Mouse (Mus musculus): ENCODE results near the gene Slc45a3. TPM values are rescaled to one million over a fixed set of nuclear protein-coding genes. Genes with fewer than 3 reads are reported as not detected.

Slc45a3 gene
- polyA plus RNA-seq, 1 experiment from 2014 or later: 11.1 TPM

- no peak for ATAC-seq (ENCODE audit: low FRiP score, low read depth)
- peaks cover 11% of the 10 kb centered on the region for H3K4me1 ChIP-seq
- no peaks in the 10 kb centered on the region for H3K27me3 ChIP-seq (replicated peaks)
- no peak overlapping the region for H3K27ac ChIP-seq
- H3K9ac ChIP-seq: no peak overlapping the region
- no peak overlapping the region for H3K4me2 ChIP-seq (replicated peaks)
- H3K36me3 ChIP-seq: no peaks in the 10 kb centered on the region
- WGBS: 88% methylated on average over 11 of the region's 11 CpGs
- no peak overlapping the region for H3K4me3 ChIP-seq
- H3K9me3 ChIP-seq: no peaks in the 10 kb centered on the region
Measured at GRCm38 (mm10) chr1:131946462-131947215, 16.1 kb upstream of the Slc45a3 start.

GRCm38 (mm10) chr1:131947997-131948525 is 14.7 kb upstream of the Slc45a3 start:
- Histone ChIP-seq H3K27ac (no peak overlapping the region), H3K9ac (no peak overlapping the region), H3K4me1 (peaks cover 6% of the 10 kb centered on the region), H3K4me3 (no peak overlapping the region), H3K36me3 (no peaks in the 10 kb centered on the region), H3K4me2 (replicated peaks) (no peak overlapping the region), H3K9me3 (no peaks in the 10 kb centered on the region), H3K27me3 (replicated peaks) (no peaks in the 10 kb centered on the region)
- 41% methylated on average over 1 of the region's 1 CpGs for WGBS
- ATAC-seq (ENCODE audit: low FRiP score, low read depth): no peak

- peaks cover 5% of the 10 kb centered on the region; the same call in 1 of the 2 replicates for H3K4me1 ChIP-seq
- H3K4me3 ChIP-seq: no peak overlapping the region
- H3K9ac ChIP-seq: no peak overlapping the region
- 88% methylated on average over 12 of the region's 12 CpGs for WGBS
- no peaks in the 10 kb centered on the region for H3K9me3 ChIP-seq
- H3K4me2 ChIP-seq (replicated peaks): no peak overlapping the region
- H3K36me3 ChIP-seq: no peaks in the 10 kb centered on the region
- no peaks in the 10 kb centered on the region for H3K27me3 ChIP-seq (replicated peaks)
- no peak overlapping the region for H3K27ac ChIP-seq
- no peak for ATAC-seq (ENCODE audit: low FRiP score, low read depth)
Measured at GRCm38 (mm10) chr1:131954242-131954865, 8.4 kb upstream of the Slc45a3 start.

GRCm38 (mm10) chr1:131955131-131955757 is 7.5 kb upstream of the Slc45a3 start:
- no peak for ATAC-seq (ENCODE audit: low FRiP score, low read depth)
- Histone ChIP-seq H3K36me3 (no peaks in the 10 kb centered on the region), H3K27ac (no peak overlapping the region; the same call in 1 of the 2 replicates), H3K4me2 (replicated peaks) (no peak overlapping the region), H3K9me3 (no peaks in the 10 kb centered on the region), H3K4me1 (peaks cover 5% of the 10 kb centered on the region; the same call in 1 of the 2 replicates), H3K9ac (no peak overlapping the region), H3K27me3 (replicated peaks) (0 out of 2 replicates have a peak, but pooled peaks cover under 1% of the 10 kb centered on the region), H3K4me3 (no peak overlapping the region)
- WGBS: 28% methylated on average over 3 of the region's 3 CpGs

- no peaks in the 10 kb centered on the region for H3K9me3 ChIP-seq
- WGBS: 76% methylated on average over 5 of the region's 5 CpGs
- ATAC-seq (ENCODE audit: low FRiP score, low read depth): no peak
- H3K27ac ChIP-seq: no peak overlapping the region
- peaks cover 9% of the 10 kb centered on the region; the same call in 1 of the 2 replicates for H3K27me3 ChIP-seq (replicated peaks)
- H3K4me1 ChIP-seq: peaks cover 5% of the 10 kb centered on the region
- H3K9ac ChIP-seq: no peak overlapping the region
- no peaks in the 10 kb centered on the region for H3K36me3 ChIP-seq
- no peak overlapping the region for H3K4me2 ChIP-seq (replicated peaks)
- H3K4me3 ChIP-seq: no peak overlapping the region
Measured at GRCm38 (mm10) chr1:131957416-131957815, 5.4 kb upstream of the Slc45a3 start.

- no peaks in the 10 kb centered on the region for H3K36me3 ChIP-seq
- no peaks in the 10 kb centered on the region for H3K9me3 ChIP-seq
- peaks cover 23% of the 10 kb centered on the region for H3K4me1 ChIP-seq
- H3K27ac ChIP-seq: no peak overlapping the region
- no peak overlapping the region for H3K4me2 ChIP-seq (replicated peaks)
- no peak for ATAC-seq (ENCODE audit: low FRiP score, low read depth)
- 56% methylated on average over 2 of the region's 2 CpGs for WGBS
- no peak overlapping the region for H3K4me3 ChIP-seq
- H3K27me3 ChIP-seq (replicated peaks): peaks cover 22% of the 10 kb centered on the region
- H3K9ac ChIP-seq: no peak overlapping the region
Measured at GRCm38 (mm10) chr1:131961004-131961403, 1.8 kb upstream of the Slc45a3 start.

GRCm38 (mm10) chr1:131963085-131963951 is 551 bp downstream of the Slc45a3 start:
- peaks cover 33% of the 10 kb centered on the region for H3K4me1 ChIP-seq
- no peaks in the 10 kb centered on the region for H3K36me3 ChIP-seq
- H3K9me3 ChIP-seq: no peaks in the 10 kb centered on the region
- peak overlapping the region; percentile 84 for H3K4me3 ChIP-seq
- peak; percentile 79 for ATAC-seq (ENCODE audit: low FRiP score, low read depth)
- peak overlapping the region; percentile 80 for H3K9ac ChIP-seq
- under 1% methylated on average over 70 of the region's 76 CpGs for WGBS
- no peak overlapping the region for H3K27ac ChIP-seq
- peaks cover 22% of the 10 kb centered on the region for H3K27me3 ChIP-seq (replicated peaks)
- peak overlapping the region; percentile 98 for H3K4me2 ChIP-seq (replicated peaks)

- H3K4me3 ChIP-seq: peak overlapping the region; percentile 84
- no peak for ATAC-seq (ENCODE audit: low FRiP score, low read depth)
- WGBS: 29% methylated on average over 5 of the region's 5 CpGs
- H3K36me3 ChIP-seq: no peaks in the 10 kb centered on the region
- peaks cover 22% of the 10 kb centered on the region for H3K27me3 ChIP-seq (replicated peaks)
- H3K4me2 ChIP-seq (replicated peaks): peak overlapping the region; percentile 98
- no peak overlapping the region for H3K27ac ChIP-seq
- peaks cover 33% of the 10 kb centered on the region for H3K4me1 ChIP-seq
- H3K9ac ChIP-seq: peak overlapping the region; percentile 80; the same call in 1 of the 2 replicates
- H3K9me3 ChIP-seq: no peaks in the 10 kb centered on the region
Measured at GRCm38 (mm10) chr1:131964100-131964499, 1.3 kb downstream of the Slc45a3 start.

- 74% methylated on average over 7 of the region's 7 CpGs for WGBS
Measured at GRCm38 (mm10) chr1:131964580-131964979, 1.8 kb downstream of the Slc45a3 start.

GRCm38 (mm10) chr1:131965818-131966217 is 3.1 kb downstream of the Slc45a3 start:
- Histone ChIP-seq H3K4me3 (no peak overlapping the region), H3K9me3 (no peaks in the 10 kb centered on the region), H3K27me3 (replicated peaks) (peaks cover 16% of the 10 kb centered on the region), H3K4me2 (replicated peaks) (peak overlapping the region; percentile 20), H3K9ac (0 out of 2 replicates have a peak overlapping the region, but pooled peaks have one; percentile 13), H3K36me3 (no peaks in the 10 kb centered on the region), H3K4me1 (peaks cover 46% of the 10 kb centered on the region), H3K27ac (no peak overlapping the region)
- no peak for ATAC-seq (ENCODE audit: low FRiP score, low read depth)
- WGBS: 45% methylated on average over 5 of the region's 5 CpGs

More at GRCm38 (mm10) chr1:131964580-131964979, 1.8 kb downstream of the Slc45a3 start:
- Histone ChIP-seq H3K9me3 (no peaks in the 10 kb centered on the region), H3K4me3 (peak overlapping the region; percentile 84), H3K27me3 (replicated peaks) (peaks cover 22% of the 10 kb centered on the region), H3K4me1 (peaks cover 33% of the 10 kb centered on the region), H3K36me3 (no peaks in the 10 kb centered on the region), H3K4me2 (replicated peaks) (peak overlapping the region; percentile 98), H3K27ac (no peak overlapping the region), H3K9ac (no peak overlapping the region)
- no peak for ATAC-seq (ENCODE audit: low FRiP score, low read depth)

GRCm38 (mm10) chr1:131967336-131967735 is 4.6 kb downstream of the Slc45a3 start:
- no peak for ATAC-seq (ENCODE audit: low FRiP score, low read depth)
- Histone ChIP-seq H3K9me3 (no peaks in the 10 kb centered on the region), H3K27me3 (replicated peaks) (peaks cover 13% of the 10 kb centered on the region), H3K4me2 (replicated peaks) (no peak overlapping the region), H3K9ac (no peak overlapping the region), H3K27ac (no peak overlapping the region), H3K36me3 (no peaks in the 10 kb centered on the region), H3K4me1 (peaks cover 61% of the 10 kb centered on the region), H3K4me3 (no peak overlapping the region)
- 82% methylated on average over 7 of the region's 7 CpGs for WGBS
